Mouse (Mus musculus): ENCODE measurements around the gene Trip4. TPM values are rescaled to one million over a fixed set of nuclear protein-coding genes. Genes with fewer than 3 reads are reported as not detected.
A peak's percentile ranks its signal among the peaks of the same experiment; 100 is the strongest.

The Trip4 gene
- polyA plus RNA-seq, 1 experiment = 3.0 TPM

DNA sequence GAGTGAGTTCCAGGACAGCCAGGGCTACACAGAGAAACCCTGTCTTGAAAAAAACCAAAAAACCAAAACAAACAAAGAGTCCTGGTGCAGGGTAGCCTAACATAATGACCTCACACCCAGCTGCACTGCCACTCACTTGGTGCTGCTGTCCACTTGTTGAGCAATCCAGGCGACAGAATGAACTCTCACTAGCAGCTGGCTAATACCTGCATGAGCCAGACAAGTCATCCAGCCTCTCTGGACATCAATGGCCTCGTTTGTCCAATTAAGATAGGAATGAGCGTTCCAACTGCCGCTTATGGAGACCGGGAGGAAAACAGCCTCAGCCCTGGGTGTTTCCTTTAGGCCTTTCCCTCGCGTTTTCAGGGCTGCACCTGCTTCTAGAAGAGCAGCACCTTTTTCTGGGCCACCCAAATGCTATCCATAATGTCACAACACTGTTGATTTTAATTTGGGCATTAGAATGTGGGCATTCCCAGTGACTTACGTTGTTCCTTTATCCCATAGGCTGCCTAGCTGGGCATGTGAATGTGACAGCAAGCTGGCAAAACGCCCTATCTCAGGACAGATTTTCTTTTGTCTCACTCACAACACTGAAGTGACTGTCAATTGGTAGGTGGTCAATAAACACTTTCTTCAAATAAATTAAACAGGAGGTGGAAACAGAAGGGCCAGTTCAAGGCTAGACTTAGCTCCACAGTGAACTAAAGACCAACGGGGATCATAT, 73.8 kb downstream of the Trip4 start:
- Histone ChIP-seq H3K27me3 (ENCODE audit: control insufficient read depth, insufficient read depth, low read length) (no peaks in the 10 kb centered on the region), H3K4me1 (ENCODE audit: control insufficient read depth, insufficient read depth, insufficient read length) (no peaks in the 10 kb centered on the region), H3K27ac (ENCODE audit: insufficient read depth, low read length) (no peak overlapping the region), H3K4me3 (ENCODE audit: extremely low read depth, insufficient read depth, insufficient read length) (no peak overlapping the region), H3K36me3 (ENCODE audit: control insufficient read depth, insufficient read depth, low read length) (peaks cover 7% of the 10 kb centered on the region)
- WGBS = 91% methylated on average over 10 of the region's 10 CpGs
- DNase-seq (ENCODE audit: low read depth in 1 of 2, low spot score in 2 of 2) = no peak
- no peak for TF ChIP-seq POLR2A (IDR thresholded peaks at IDR 0.05; ENCODE audit: low read depth, low read length)

DNA sequence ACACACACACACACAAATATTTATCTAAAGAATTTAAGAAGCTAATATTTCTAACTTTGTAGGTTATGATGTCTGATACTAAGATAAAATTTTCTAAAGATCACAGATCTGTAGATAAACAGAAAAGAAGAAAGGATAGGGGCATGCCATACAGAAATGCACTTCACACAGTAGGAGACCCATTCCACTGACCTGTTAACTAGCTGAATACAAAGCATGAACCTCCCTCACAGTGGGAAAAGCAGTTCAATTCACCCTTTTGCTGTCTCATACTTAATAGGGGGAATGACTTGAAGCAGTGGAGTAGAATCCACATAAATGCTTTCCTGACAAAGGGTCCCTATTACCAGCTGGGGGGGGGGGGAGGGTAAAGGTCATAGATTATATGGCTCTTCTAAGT, 75.0 kb downstream of the Trip4 start:
- no peak for TF ChIP-seq POLR2A (IDR thresholded peaks at IDR 0.05; ENCODE audit: low read depth, low read length)
- TF ChIP-seq CTCF (IDR thresholded peaks at IDR 0.05; ENCODE audit: extremely low read depth, insufficient read depth, insufficient read length, insufficient replicate concordance) = no peak
- DNase-seq (ENCODE audit: low read depth in 1 of 2, low spot score in 2 of 2) = no peak
- H3K27me3 ChIP-seq (ENCODE audit: control insufficient read depth, insufficient read depth, low read length) = no peaks in the 10 kb centered on the region
- H3K4me3 ChIP-seq (ENCODE audit: extremely low read depth, insufficient read depth, insufficient read length) = no peak overlapping the region
- H3K36me3 ChIP-seq (ENCODE audit: control insufficient read depth, insufficient read depth, low read length) = peaks cover 7% of the 10 kb centered on the region
- no peak overlapping the region for H3K27ac ChIP-seq (ENCODE audit: insufficient read depth, low read length)
- H3K4me1 ChIP-seq (ENCODE audit: control insufficient read depth, insufficient read depth, insufficient read length) = no peaks in the 10 kb centered on the region

DNA sequence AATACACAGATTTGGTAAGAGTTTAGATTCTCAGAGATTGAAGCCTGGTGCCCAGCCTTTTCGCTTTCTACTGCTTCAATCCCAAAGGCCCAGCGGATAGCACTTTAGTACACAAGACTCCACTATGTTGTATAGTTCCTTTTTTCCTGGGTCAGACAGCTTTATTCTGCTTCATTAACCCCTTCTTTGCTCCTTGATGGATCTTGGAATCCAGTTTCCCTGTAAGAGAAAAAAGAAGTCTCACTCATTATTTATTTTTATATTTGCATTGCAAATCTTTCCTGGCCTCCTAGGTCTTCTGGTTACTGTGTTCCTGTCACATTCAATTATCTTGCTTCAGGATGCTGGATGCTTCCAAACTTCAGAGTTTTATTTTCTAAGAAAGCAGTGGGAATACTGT, 75.4 kb downstream of the Trip4 start:
- no peak for DNase-seq (ENCODE audit: low read depth in 1 of 2, low spot score in 2 of 2)
- no peaks in the 10 kb centered on the region for H3K27me3 ChIP-seq (ENCODE audit: control insufficient read depth, insufficient read depth, low read length)
- H3K36me3 ChIP-seq (ENCODE audit: control insufficient read depth, insufficient read depth, low read length) = peaks cover 6% of the 10 kb centered on the region
- TF ChIP-seq CTCF (IDR thresholded peaks at IDR 0.05; ENCODE audit: extremely low read depth, insufficient read depth, insufficient read length, insufficient replicate concordance) (no peak), POLR2A (IDR thresholded peaks at IDR 0.05; ENCODE audit: low read depth, low read length) (no peak)
- no peaks in the 10 kb centered on the region for H3K4me1 ChIP-seq (ENCODE audit: control insufficient read depth, insufficient read depth, insufficient read length)
- WGBS = 99% methylated on average over 2 of the region's 2 CpGs
- H3K4me3 ChIP-seq (ENCODE audit: extremely low read depth, insufficient read depth, insufficient read length) = no peak overlapping the region
- no peak overlapping the region for H3K27ac ChIP-seq (ENCODE audit: insufficient read depth, low read length)

DNA sequence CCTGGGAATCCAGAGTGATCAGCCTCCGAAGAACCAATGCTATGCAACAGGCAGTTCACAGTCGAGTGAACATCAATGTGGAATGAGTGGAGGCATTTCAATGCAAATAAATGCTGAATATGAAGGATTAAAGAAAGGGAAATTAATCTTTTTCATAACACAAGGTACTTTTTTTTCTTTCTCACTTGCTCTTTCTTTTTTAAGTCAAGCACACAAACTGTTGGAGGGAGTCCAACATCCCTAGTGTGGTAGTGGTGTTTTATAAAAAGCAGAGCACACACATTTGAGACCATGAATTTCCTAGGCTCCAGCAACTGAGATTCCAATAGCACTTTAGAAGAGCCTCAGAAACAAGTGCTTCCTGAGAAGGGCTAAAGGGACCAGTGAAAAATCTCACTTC, 76.6 kb downstream of the Trip4 start:
- H3K27ac ChIP-seq (ENCODE audit: insufficient read depth, low read length) = no peak overlapping the region
- H3K4me1 ChIP-seq (ENCODE audit: control insufficient read depth, insufficient read depth, insufficient read length) = no peaks in the 10 kb centered on the region
- H3K4me3 ChIP-seq (ENCODE audit: extremely low read depth, insufficient read depth, insufficient read length) = no peak overlapping the region
- peaks cover 3% of the 10 kb centered on the region for H3K36me3 ChIP-seq (ENCODE audit: control insufficient read depth, insufficient read depth, low read length)
- WGBS = 82% methylated on average over 2 of the region's 2 CpGs
- no peak for DNase-seq (ENCODE audit: low read depth in 1 of 2, low spot score in 2 of 2)
- no peak for TF ChIP-seq POLR2A (IDR thresholded peaks at IDR 0.05; ENCODE audit: low read depth, low read length)
- no peak for TF ChIP-seq CTCF (IDR thresholded peaks at IDR 0.05; ENCODE audit: extremely low read depth, insufficient read depth, insufficient read length, insufficient replicate concordance)
- peaks cover 4% of the 10 kb centered on the region for H3K27me3 ChIP-seq (ENCODE audit: control insufficient read depth, insufficient read depth, low read length)

DNA sequence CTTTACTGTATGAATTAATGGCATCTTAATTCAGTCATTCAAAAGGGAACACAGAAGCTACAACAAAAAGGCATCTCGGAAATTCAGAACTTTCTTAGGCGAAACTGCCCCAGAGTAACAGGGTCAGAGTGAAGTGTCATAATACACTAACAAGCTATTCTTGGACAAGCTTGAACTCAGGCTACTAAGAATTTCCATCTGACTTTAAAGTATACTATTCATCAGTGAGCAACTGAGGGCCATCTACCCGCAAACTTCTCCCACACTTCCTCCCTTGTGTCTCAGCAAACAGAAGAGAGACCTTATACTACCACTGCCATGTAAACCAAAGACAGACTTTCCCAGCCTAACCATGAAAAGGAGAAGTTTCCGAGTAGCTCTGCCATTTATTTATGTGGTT, 77.4 kb downstream of the Trip4 start:
- no peak overlapping the region for H3K27ac ChIP-seq (ENCODE audit: insufficient read depth, low read length)
- no peak overlapping the region for H3K4me3 ChIP-seq (ENCODE audit: extremely low read depth, insufficient read depth, insufficient read length)
- WGBS = 25% methylated on average over 4 of the region's 4 CpGs
- H3K36me3 ChIP-seq (ENCODE audit: control insufficient read depth, insufficient read depth, low read length) = peaks cover 3% of the 10 kb centered on the region
- no peak for TF ChIP-seq POLR2A (IDR thresholded peaks at IDR 0.05; ENCODE audit: low read depth, low read length)
- no peak for TF ChIP-seq CTCF (IDR thresholded peaks at IDR 0.05; ENCODE audit: extremely low read depth, insufficient read depth, insufficient read length, insufficient replicate concordance)
- peaks cover 4% of the 10 kb centered on the region for H3K27me3 ChIP-seq (ENCODE audit: control insufficient read depth, insufficient read depth, low read length)
- DNase-seq (ENCODE audit: low read depth in 1 of 2, low spot score in 2 of 2) = no peak
- H3K4me1 ChIP-seq (ENCODE audit: control insufficient read depth, insufficient read depth, insufficient read length) = no peaks in the 10 kb centered on the region

DNA sequence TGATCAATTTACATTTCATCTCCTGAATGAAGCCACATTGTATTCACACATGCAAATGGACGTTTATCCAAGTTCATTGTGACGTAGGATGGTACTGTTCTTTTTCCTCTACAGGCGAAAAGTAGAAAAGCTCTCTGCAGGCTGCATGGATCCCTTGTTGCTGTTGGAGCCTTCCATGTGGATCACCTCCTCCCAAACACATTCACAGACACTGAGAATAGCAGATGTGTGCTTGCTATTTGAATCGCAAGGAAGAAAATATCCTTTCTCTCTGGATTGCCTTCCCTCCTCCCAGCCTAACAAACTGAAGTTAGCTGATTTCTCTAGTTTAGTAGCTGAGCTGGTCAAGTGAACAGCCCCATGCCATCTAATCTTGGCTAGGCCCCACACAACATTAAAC, 78.3 kb downstream of the Trip4 start:
- H3K4me3 ChIP-seq (ENCODE audit: extremely low read depth, insufficient read depth, insufficient read length) = no peak overlapping the region
- DNase-seq (ENCODE audit: low read depth in 1 of 2, low spot score in 2 of 2) = no peak
- TF ChIP-seq CTCF (IDR thresholded peaks at IDR 0.05; ENCODE audit: extremely low read depth, insufficient read depth, insufficient read length, insufficient replicate concordance) = no peak
- TF ChIP-seq POLR2A (IDR thresholded peaks at IDR 0.05; ENCODE audit: low read depth, low read length) = no peak
- H3K27ac ChIP-seq (ENCODE audit: insufficient read depth, low read length) = no peak overlapping the region
- WGBS = 93% methylated on average over 4 of the region's 4 CpGs
- peaks cover 4% of the 10 kb centered on the region for H3K27me3 ChIP-seq (ENCODE audit: control insufficient read depth, insufficient read depth, low read length)
- H3K4me1 ChIP-seq (ENCODE audit: control insufficient read depth, insufficient read depth, insufficient read length) = no peaks in the 10 kb centered on the region
- H3K36me3 ChIP-seq (ENCODE audit: control insufficient read depth, insufficient read depth, low read length) = peaks cover 3% of the 10 kb centered on the region

DNA sequence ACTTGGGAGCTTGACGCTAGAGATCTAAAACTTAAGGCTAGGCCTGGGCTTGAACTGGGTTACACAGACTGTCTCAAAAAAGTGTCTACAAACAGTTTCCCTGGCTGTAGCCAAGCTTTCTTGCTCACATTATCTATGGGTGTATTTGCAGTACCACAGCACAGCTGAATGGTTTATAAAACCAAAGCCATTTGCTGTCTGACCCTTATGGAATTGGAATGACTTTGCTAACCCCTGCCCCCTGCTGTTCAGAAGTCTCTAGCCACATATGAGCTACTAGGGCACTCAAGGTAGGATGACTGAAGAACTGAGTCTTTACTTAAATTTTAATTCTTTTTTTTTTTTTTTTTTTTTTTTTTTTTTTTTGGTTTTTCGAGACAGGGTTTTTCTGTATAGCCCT, 79.2 kb downstream of the Trip4 start:
- Histone ChIP-seq H3K27me3 (ENCODE audit: control insufficient read depth, insufficient read depth, low read length) (peaks cover 4% of the 10 kb centered on the region), H3K4me1 (ENCODE audit: control insufficient read depth, insufficient read depth, insufficient read length) (no peaks in the 10 kb centered on the region), H3K4me3 (ENCODE audit: extremely low read depth, insufficient read depth, insufficient read length) (no peak overlapping the region; the same call in 1 of the 2 replicates), H3K27ac (ENCODE audit: insufficient read depth, low read length) (no peak overlapping the region), H3K36me3 (ENCODE audit: control insufficient read depth, insufficient read depth, low read length) (peaks cover 3% of the 10 kb centered on the region)
- peak; percentile 15 to 57 for DNase-seq (ENCODE audit: low read depth in 1 of 2, low spot score in 2 of 2)
- peak; percentile 13; the same call in 1 of the 2 replicates for TF ChIP-seq CTCF (IDR thresholded peaks at IDR 0.05; ENCODE audit: extremely low read depth, insufficient read depth, insufficient read length, insufficient replicate concordance)
- TF ChIP-seq POLR2A (IDR thresholded peaks at IDR 0.05; ENCODE audit: low read depth, low read length) = no peak
- 49% methylated on average over 2 of the region's 2 CpGs for WGBS

Data from spleen, adult 2 months (tissue).